Mouse (Mus musculus): ENCODE data around the gene Zfp981.
"Not testable (repeated sequence)": the region's sequence is repeated elsewhere in the genome, so short reads cannot be mapped to it uniquely, and the experiment has no call there.

The Zfp981 gene

GRCm38 (mm10) chr4:146501727-146502126 lies at the start of gene Zfp981:
Gene Zfp981 (plus strand): TSS chr4:146502027.
- not testable (repeated sequence) for DNase-seq (ENCODE audit: low spot score)

- DNase-seq (ENCODE audit: low spot score), result not testable (repeated sequence)
These were observed 49.3 kb upstream of the Zfp981 start for GRCm38 (mm10) chr4:146452576-146452975.

- not testable (repeated sequence) for DNase-seq (ENCODE audit: low spot score)
These were observed 47.7 kb upstream of the Zfp981 start for GRCm38 (mm10) chr4:146454170-146454569.

GRCm38 (mm10) chr4:146454896-146455295 lies 46.9 kb upstream of the Zfp981 start:
- DNase-seq (ENCODE audit: low spot score), result no peak

GRCm38 (mm10) chr4:146455321-146455721 lies 46.5 kb upstream of the Zfp981 start:
- DNase-seq (ENCODE audit: low spot score), result no peak

- no peak for DNase-seq (ENCODE audit: low spot score)
These were observed 45.6 kb upstream of the Zfp981 start for GRCm38 (mm10) chr4:146456061-146456726.

GRCm38 (mm10) chr4:146457126-146457525 lies 44.7 kb upstream of the Zfp981 start:
- no peak for DNase-seq (ENCODE audit: low spot score)

GRCm38 (mm10) chr4:146457720-146458119 lies 44.1 kb upstream of the Zfp981 start:
- no peak for DNase-seq (ENCODE audit: low spot score)

GRCm38 (mm10) chr4:146459822-146460221 lies 42.0 kb upstream of the Zfp981 start:
- DNase-seq (ENCODE audit: low spot score), result not testable (repeated sequence)

- not testable (repeated sequence) for DNase-seq (ENCODE audit: low spot score)
These were observed 41.1 kb upstream of the Zfp981 start for GRCm38 (mm10) chr4:146460685-146461084.

- DNase-seq (ENCODE audit: low spot score), result not testable (repeated sequence)
These were observed 38.0 kb upstream of the Zfp981 start for GRCm38 (mm10) chr4:146463649-146464351.

- DNase-seq (ENCODE audit: low spot score), result not testable (repeated sequence)
These were observed 31.8 kb upstream of the Zfp981 start for GRCm38 (mm10) chr4:146469984-146470383.

- DNase-seq (ENCODE audit: low spot score), result not testable (repeated sequence)
These were observed 27.6 kb upstream of the Zfp981 start for GRCm38 (mm10) chr4:146474181-146474580.

- not testable (repeated sequence) for DNase-seq (ENCODE audit: low spot score)
These were observed 26.8 kb upstream of the Zfp981 start for GRCm38 (mm10) chr4:146474716-146475676.

GRCm38 (mm10) chr4:146476260-146476659 lies 25.6 kb upstream of the Zfp981 start:
- not testable (repeated sequence) for DNase-seq (ENCODE audit: low spot score)

- DNase-seq (ENCODE audit: low spot score), result not testable (repeated sequence)
These were observed 24.9 kb upstream of the Zfp981 start for GRCm38 (mm10) chr4:146476959-146477358.

GRCm38 (mm10) chr4:146480376-146481096 lies 21.3 kb upstream of the Zfp981 start:
- DNase-seq (ENCODE audit: low spot score), result not testable (repeated sequence)

GRCm38 (mm10) chr4:146482546-146482945 lies 19.3 kb upstream of the Zfp981 start:
- DNase-seq (ENCODE audit: low spot score), result not testable (repeated sequence)

- not testable (repeated sequence) for DNase-seq (ENCODE audit: low spot score)
These were observed 18.1 kb upstream of the Zfp981 start for GRCm38 (mm10) chr4:146483571-146484280.

- DNase-seq (ENCODE audit: low spot score), result not testable (repeated sequence)
These were observed 17.2 kb upstream of the Zfp981 start for GRCm38 (mm10) chr4:146484676-146485075.
